ENCODE assay signal across 8 mouse cellular contexts in genomic region chr16:55894536-55894892, GRCm38 (mm10). TPM values are rescaled to one million over a fixed set of nuclear protein-coding genes. Genes with fewer than 3 reads are reported as not detected.
DNase-seq lines count a peak whose midpoint lies in the region; ATAC-seq and TF ChIP-seq lines count a peak whose summit lies in the region.

No protein-coding gene starts in this region.

- TF ChIP-seq POLR2A in ES-Bruce4 (IDR thresholded peaks at IDR 0.05; ENCODE audit: insufficient read depth, low read length): no peak

- ATAC-seq in heart, embryonic 13.5 days (ENCODE audit: extremely low read depth, insufficient number of reproducible peaks, low FRiP score, low TSS enrichment): no peak
- no peak; the same call in 1 of the 2 replicates for ATAC-seq in embryonic facial prominence, embryonic 11.5 days (replicated peaks; ENCODE audit: insufficient number of reproducible peaks, low FRiP score, low TSS enrichment, low read depth)
- ATAC-seq in intestine, postnatal 0 days: no peak
- 0 out of 2 replicates have a peak, but pooled peaks have one; percentile 20 for ATAC-seq in stomach, embryonic 15.5 days (ENCODE audit: insufficient read depth, low FRiP score, low read depth)

- TF ChIP-seq CTCF in ES-Bruce4 (IDR thresholded peaks at IDR 0.05; ENCODE audit: low read depth, low read length): no peak
- TF ChIP-seq CTCF in intestine, postnatal 0 days (IDR thresholded peaks at IDR 0.05; ENCODE audit: low read depth): no peak

- no peaks in the 10 kb centered on the region for H3K9me3 ChIP-seq in heart, embryonic 13.5 days
- no peaks in the 10 kb centered on the region for H3K9me3 ChIP-seq in ES-Bruce4 (replicated peaks; ENCODE audit: control insufficient read depth, insufficient read depth, low read length, poor library complexity, severe bottlenecking)
- H3K9me3 ChIP-seq in embryonic facial prominence, embryonic 11.5 days (replicated peaks; ENCODE audit: control insufficient read depth, low read length): no peaks in the 10 kb centered on the region
- no peaks in the 10 kb centered on the region for H3K9me3 ChIP-seq in intestine, postnatal 0 days (ENCODE audit: control insufficient read depth)
- H3K9me3 ChIP-seq in stomach, embryonic 15.5 days: no peaks in the 10 kb centered on the region

- peak overlapping the region; percentile 81 for H3K9ac ChIP-seq in heart, embryonic 13.5 days
- peak overlapping the region; percentile 58 for H3K9ac ChIP-seq in ES-Bruce4 (ENCODE audit: low read depth, poor library complexity, severe bottlenecking)
- peak overlapping the region; percentile 70 for H3K9ac ChIP-seq in embryonic facial prominence, embryonic 11.5 days (replicated peaks; ENCODE audit: low read length)
- peak overlapping the region; percentile 50 for H3K9ac ChIP-seq in intestine, postnatal 0 days (ENCODE audit: low read depth, low read length)
- H3K9ac ChIP-seq in stomach, embryonic 15.5 days: no peak overlapping the region

- no peaks in the 10 kb centered on the region for H3K27me3 ChIP-seq in heart, embryonic 13.5 days (replicated peaks)
- no peaks in the 10 kb centered on the region for H3K27me3 ChIP-seq in ES-Bruce4 (ENCODE audit: control insufficient read depth, insufficient read depth, low read length, poor library complexity, severe bottlenecking)
- no peaks in the 10 kb centered on the region for H3K27me3 ChIP-seq in embryonic facial prominence, embryonic 11.5 days (ENCODE audit: control insufficient read depth, insufficient read depth, low read length)
- no peaks in the 10 kb centered on the region for H3K27me3 ChIP-seq in intestine, postnatal 0 days (replicated peaks; ENCODE audit: control insufficient read depth, insufficient read depth, low read length)
- no peaks in the 10 kb centered on the region for H3K27me3 ChIP-seq in stomach, embryonic 15.5 days (replicated peaks)

- TF ChIP-seq EP300 in ES-Bruce4 (IDR thresholded peaks at IDR 0.05; ENCODE audit: insufficient read depth, low read depth, low read length): no peak

- no peak for DNase-seq in heart, postnatal 36 days
- peak; percentile 26 for DNase-seq in embryonic facial prominence, embryonic 11.5 days (ENCODE audit: low spot score)
- peak; percentile 30 for DNase-seq in lung, postnatal 14 days
- DNase-seq in right cerebral cortex, postnatal 25 days: no peak

- peak overlapping the region; percentile 82 for H3K4me2 ChIP-seq in heart, embryonic 13.5 days
- peak overlapping the region; percentile 86 for H3K4me2 ChIP-seq in embryonic facial prominence, embryonic 11.5 days (ENCODE audit: low read depth, low read length)
- peak overlapping the region; percentile 85 for H3K4me2 ChIP-seq in intestine, postnatal 0 days (replicated peaks; ENCODE audit: low read depth)
- peak overlapping the region; percentile 85 for H3K4me2 ChIP-seq in stomach, embryonic 15.5 days

- peaks cover 36% of the 10 kb centered on the region for H3K4me1 ChIP-seq in heart, embryonic 13.5 days
- H3K4me1 ChIP-seq in ES-Bruce4 (ENCODE audit: control insufficient read depth, insufficient read depth, low read length): no peaks in the 10 kb centered on the region
- H3K4me1 ChIP-seq in embryonic facial prominence, embryonic 11.5 days (ENCODE audit: control insufficient read depth, insufficient read depth, low read length): no peaks in the 10 kb centered on the region
- no peaks in the 10 kb centered on the region for H3K4me1 ChIP-seq in intestine, postnatal 0 days (replicated peaks; ENCODE audit: control insufficient read depth, insufficient read depth, low read length)
- H3K4me1 ChIP-seq in stomach, embryonic 15.5 days: no peaks in the 10 kb centered on the region

- intact Hi-C loops in heart, postnatal 36 days (cut with DNase I): no loop called here

- H3K4me3 ChIP-seq in heart, embryonic 13.5 days: peak overlapping the region; percentile 82
- peak overlapping the region; percentile 80 for H3K4me3 ChIP-seq in ES-Bruce4 (ENCODE audit: low read depth, low read length)
- H3K4me3 ChIP-seq in embryonic facial prominence, embryonic 11.5 days (ENCODE audit: low read depth, low read length): peak overlapping the region; percentile 62
- peak overlapping the region; percentile 66 for H3K4me3 ChIP-seq in intestine, postnatal 0 days (ENCODE audit: low read depth, low read length)
- peak overlapping the region; percentile 72 for H3K4me3 ChIP-seq in stomach, embryonic 15.5 days (replicated peaks)

- WGBS in heart, embryonic 13.5 days: 0% methylated on average over 4 of the region's 4 CpGs
- WGBS in embryonic facial prominence, embryonic 11.5 days: 6% methylated on average over 4 of the region's 4 CpGs
- WGBS in intestine, postnatal 0 days: 1% methylated on average over 4 of the region's 4 CpGs
- 2% methylated on average over 4 of the region's 4 CpGs for WGBS in stomach, embryonic 15.5 days

- H3K27ac ChIP-seq in heart, embryonic 13.5 days (replicated peaks): no peak overlapping the region; the same call in 1 of the 2 replicates
- H3K27ac ChIP-seq in ES-Bruce4 (ENCODE audit: insufficient read depth, low read length): no peak overlapping the region
- H3K27ac ChIP-seq in embryonic facial prominence, embryonic 11.5 days (replicated peaks; ENCODE audit: low read depth, low read length): no peak overlapping the region
- H3K27ac ChIP-seq in intestine, postnatal 0 days (ENCODE audit: low read depth, low read length): no peak overlapping the region
- no peak overlapping the region for H3K27ac ChIP-seq in stomach, embryonic 15.5 days

- H3K36me3 ChIP-seq in heart, embryonic 13.5 days: peaks cover 3% of the 10 kb centered on the region
- H3K36me3 ChIP-seq in ES-Bruce4 (ENCODE audit: control insufficient read depth, insufficient read depth, low read length, poor library complexity, severe bottlenecking): peaks cover 2% of the 10 kb centered on the region; the same call in 1 of the 2 replicates
- no peaks in the 10 kb centered on the region for H3K36me3 ChIP-seq in embryonic facial prominence, embryonic 11.5 days (replicated peaks; ENCODE audit: control insufficient read depth, insufficient read depth, low read depth, low read length)
- H3K36me3 ChIP-seq in intestine, postnatal 0 days (ENCODE audit: control insufficient read depth, insufficient read depth): no peaks in the 10 kb centered on the region
- no peaks in the 10 kb centered on the region for H3K36me3 ChIP-seq in stomach, embryonic 15.5 days

RNA-seq across cellular contexts. Expression of gene Nxpe3, which starts 0.6 kb away (rescaled TPM):
- 0.53 and 0.59 TPM in 2 replicates for polyA plus RNA-seq in heart, embryonic 13.5 days (2015; fragmentation: Nextera tagmentation; extraction: Ambion mirVana)
- under 1 TPM; 0.38 to 0.72 TPM for total RNA-seq in heart, postnatal 36 days (2021)
- 4.3 and 4.5 TPM in 2 replicates for polyA plus RNA-seq in ES-Bruce4 (2011; ENCODE audit: insufficient read depth, insufficient read length, low read depth, missing spikeins)
- 1.2 and 1.3 TPM in 2 replicates for polyA plus RNA-seq in embryonic facial prominence, embryonic 11.5 days (2014; fragmentation: Nextera tagmentation; extraction: Ambion mirVana)
- polyA plus RNA-seq in intestine, postnatal 0 days (2015; fragmentation: Nextera tagmentation; extraction: Ambion mirVana): 0.72 and 1.0 TPM in 2 replicates
- 0.74 and 0.88 TPM in 2 replicates for polyA plus RNA-seq in stomach, embryonic 15.5 days (2015; fragmentation: Nextera tagmentation; extraction: Ambion mirVana)

RNA-seq across cellular contexts. Expression of gene Cep97, which starts 40.1 kb away (rescaled TPM):
- polyA plus RNA-seq in heart, embryonic 13.5 days (2015; fragmentation: Nextera tagmentation; extraction: Ambion mirVana): 7.5 and 9.1 TPM in 2 replicates
- total RNA-seq in heart, postnatal 36 days (2021): 1 to 10 TPM; 5.4 to 6.6 TPM
- 14.6 and 20.6 TPM in 2 replicates for polyA plus RNA-seq in ES-Bruce4 (2011; ENCODE audit: insufficient read depth, insufficient read length, low read depth, missing spikeins)
- polyA plus RNA-seq in embryonic facial prominence, embryonic 11.5 days (2014; fragmentation: Nextera tagmentation; extraction: Ambion mirVana): 13.8 and 14.9 TPM in 2 replicates
- 1.5 and 1.9 TPM in 2 replicates for polyA plus RNA-seq in intestine, postnatal 0 days (2015; fragmentation: Nextera tagmentation; extraction: Ambion mirVana)
- 7.1 and 7.5 TPM in 2 replicates for polyA plus RNA-seq in stomach, embryonic 15.5 days (2015; fragmentation: Nextera tagmentation; extraction: Ambion mirVana)

RNA-seq across cellular contexts. Expression of gene Nfkbiz, which starts 55.8 kb away (rescaled TPM):
- polyA plus RNA-seq in heart, embryonic 13.5 days (2015; fragmentation: Nextera tagmentation; extraction: Ambion mirVana): 2.1 and 2.5 TPM in 2 replicates
- 1 to 10 TPM; 2.4 TPM for total RNA-seq in heart, postnatal 36 days (2021)
- 6.0 and 6.1 TPM in 2 replicates for polyA plus RNA-seq in ES-Bruce4 (2011; ENCODE audit: insufficient read depth, insufficient read length, low read depth, missing spikeins)
- polyA plus RNA-seq in embryonic facial prominence, embryonic 11.5 days (2014; fragmentation: Nextera tagmentation; extraction: Ambion mirVana): 3.0 and 3.9 TPM in 2 replicates
- polyA plus RNA-seq in intestine, postnatal 0 days (2015; fragmentation: Nextera tagmentation; extraction: Ambion mirVana): 7.8 and 8.8 TPM in 2 replicates
- polyA plus RNA-seq in stomach, embryonic 15.5 days (2015; fragmentation: Nextera tagmentation; extraction: Ambion mirVana): 8.1 and 9.4 TPM in 2 replicates

Comparison
In these comparisons a context has a peak if more than half of its experiments do, and no peak if none do; other contexts are left out.
1. DNase-seq: peak in embryonic facial prominence, embryonic 11.5 days (single experiment) and lung, postnatal 14 days (single experiment); none in heart, postnatal 36 days (0 of 2) and right cerebral cortex, postnatal 25 days (single experiment).
2. Peak in every context shown above with its lines, with median percentiles within 50 percentile points of each other: H3K4me2 ChIP-seq and H3K4me3 ChIP-seq.